Mouse (Mus musculus) right cerebral cortex, adult 18-20 months (tissue): ENCODE measurements around the gene Tmem44.
"Not testable (repeated sequence)": the region's sequence is repeated elsewhere in the genome, so short reads cannot be mapped to it uniquely, and the experiment has no call there.

Source experiments
- DNase-seq: peaks from one replicate; pipeline ENCODE4 v3.0.0; 2022; ENCODE audit warnings: mixed read lengths

The Tmem44 gene

DNA sequence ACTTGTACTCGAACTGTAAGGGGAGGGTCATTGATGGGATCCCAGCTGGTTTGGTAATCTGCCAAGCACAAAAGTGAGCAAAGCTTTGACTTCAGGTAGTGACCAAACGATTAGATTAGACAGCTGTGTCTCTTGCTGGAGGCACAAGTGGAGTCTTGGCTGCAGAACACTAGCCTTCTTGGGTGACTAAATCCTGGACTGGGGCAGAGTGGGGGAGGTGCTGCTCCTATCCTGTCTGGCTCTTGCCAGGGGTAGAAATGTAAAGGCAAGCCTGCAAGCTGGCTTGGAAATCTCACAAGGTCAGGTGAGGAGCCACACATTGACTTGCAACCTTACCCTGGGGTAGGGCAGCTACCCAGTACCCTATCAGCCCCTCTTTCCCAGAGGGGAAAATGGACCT is 59.9 kb downstream of the Tmem44 start:
- DNase-seq, result no peak

GRCm38 (mm10) chr16:30490316-30490715 is 60.3 kb downstream of the Tmem44 start:
- DNase-seq, result no peak

- DNase-seq, result no peak
Observed at GRCm38 (mm10) chr16:30489662-30490061, 61.0 kb downstream of the Tmem44 start.

- no peak for DNase-seq
Observed at GRCm38 (mm10) chr16:30486498-30486897, 64.1 kb downstream of the Tmem44 start.

- DNase-seq, result no peak
Observed at GRCm38 (mm10) chr16:30477791-30478190, 72.9 kb downstream of the Tmem44 start.

DNA sequence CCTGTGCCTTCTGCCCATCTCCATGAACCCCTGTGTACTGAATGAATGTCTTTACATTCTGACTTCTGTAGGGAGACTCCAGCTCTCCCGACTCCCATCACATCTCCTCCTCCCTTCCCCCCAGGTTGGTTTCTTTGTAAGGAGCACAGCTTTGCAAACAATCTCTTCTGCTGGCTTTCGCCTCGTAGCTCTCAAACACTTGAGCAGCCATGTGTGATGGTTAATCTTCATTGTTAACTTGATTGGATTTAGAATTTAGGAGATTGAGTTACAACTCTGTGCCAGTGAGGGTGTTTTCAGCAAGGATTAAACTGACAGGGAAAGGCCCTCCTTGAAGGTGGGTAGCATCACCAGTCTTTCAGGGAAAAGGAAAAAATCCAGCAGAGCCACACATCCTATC is 73.6 kb downstream of the Tmem44 start:
- DNase-seq, result no peak

GRCm38 (mm10) chr16:30475633-30476461 is 74.8 kb downstream of the Tmem44 start:
- DNase-seq, result no peak

GRCm38 (mm10) chr16:30472447-30472846 is 78.2 kb downstream of the Tmem44 start:
- no peak for DNase-seq

DNA sequence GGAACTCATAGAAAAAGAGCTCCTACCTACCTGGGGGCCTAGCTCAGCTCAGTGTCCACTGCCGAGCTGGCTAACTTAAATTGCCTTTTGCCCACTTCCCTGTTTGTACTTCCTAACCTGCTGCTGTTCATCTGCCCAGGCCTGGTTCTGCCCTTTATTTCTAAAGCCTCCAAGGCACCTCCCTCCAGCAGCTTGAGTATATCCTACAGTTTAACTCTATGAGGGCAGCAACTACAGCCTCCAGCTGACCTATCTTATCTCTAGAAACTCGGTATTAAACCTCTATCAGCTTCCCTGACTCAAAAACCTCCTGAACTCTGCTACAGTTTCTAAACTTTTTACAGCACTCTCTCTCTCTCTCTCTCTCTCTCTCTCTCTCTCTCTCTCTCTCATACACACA is 78.7 kb downstream of the Tmem44 start:
- no peak for DNase-seq

- DNase-seq, result no peak
Observed at GRCm38 (mm10) chr16:30468944-30469343, 81.7 kb downstream of the Tmem44 start.

- no peak for DNase-seq
Observed at GRCm38 (mm10) chr16:30465680-30466298, 84.9 kb downstream of the Tmem44 start.

GRCm38 (mm10) chr16:30464742-30465141 is 85.9 kb downstream of the Tmem44 start:
- DNase-seq, result not testable (repeated sequence)
